Mouse (Mus musculus) gastrocnemius, postnatal 4 days (tissue): ENCODE results near the gene Tssc4. TPM values are rescaled to one million over a fixed set of nuclear protein-coding genes. Genes with fewer than 3 reads are reported as not detected.

Experiments used
- DNase-seq, 2 experiments: peaks; one replicate each; pipeline ENCODE4 v3.0.0; 2021 to 2022; ENCODE audit warnings: low spot score in 2 of 2, mixed read lengths in 2 of 2
- total RNA-seq, 2 experiments: library from RNA; stranded (reverse); gene quantifications; 2 replicates each; pipeline ENCODE4 v1.2.3; 2021

Gene Tssc4
- total RNA-seq, 2 experiments from 2014 or later = 24.5 to 26.8 TPM

DNA sequence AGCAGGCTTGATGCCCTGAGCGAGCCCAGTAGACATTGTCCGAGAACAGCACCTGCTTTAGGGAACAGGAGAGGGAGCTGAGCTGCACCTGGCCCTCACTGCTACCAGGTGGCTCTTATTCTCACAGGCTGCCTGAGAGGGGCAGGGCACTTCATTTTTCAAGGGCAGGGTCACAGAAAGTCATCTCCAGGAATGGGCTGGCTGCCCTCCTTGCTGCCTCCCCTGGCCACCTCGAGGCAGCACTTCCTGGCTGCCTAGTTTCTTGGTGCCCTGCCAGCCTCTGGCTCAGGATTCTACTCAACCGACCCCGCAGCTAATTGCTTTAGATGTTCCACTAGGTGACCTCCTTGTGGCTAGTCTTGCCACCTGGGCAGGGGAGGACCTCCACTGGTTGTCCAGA, 39.2 kb downstream of the Tssc4 start:
- DNase-seq = no peak

GRCm38 (mm10) chr7:143108996-143109660, 40.1 kb downstream of the Tssc4 start:
- DNase-seq = no peak

- DNase-seq = no peak
These were observed 40.6 kb downstream of the Tssc4 start for GRCm38 (mm10) chr7:143109696-143110095.

DNA sequence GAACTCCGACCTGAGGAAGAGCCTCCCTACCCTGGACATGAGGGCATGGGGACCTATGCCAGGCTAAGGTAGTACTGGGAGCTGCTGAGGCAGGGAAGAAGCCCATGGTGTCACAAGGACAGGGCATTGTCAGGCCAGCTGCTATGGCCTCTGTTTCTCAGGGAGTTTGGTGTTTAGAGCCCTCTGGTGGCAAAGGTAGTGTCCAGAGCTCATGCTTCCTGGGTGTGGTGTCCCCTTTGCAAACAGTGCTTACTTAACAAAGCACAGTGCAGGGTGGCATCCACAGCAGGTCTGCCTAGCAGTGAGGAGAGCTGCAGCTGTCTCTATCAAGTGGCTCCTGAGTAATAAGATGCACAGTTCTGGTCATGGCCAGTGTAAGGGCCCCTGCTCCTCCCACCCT, 41.8 kb downstream of the Tssc4 start:
- DNase-seq = no peak

DNA sequence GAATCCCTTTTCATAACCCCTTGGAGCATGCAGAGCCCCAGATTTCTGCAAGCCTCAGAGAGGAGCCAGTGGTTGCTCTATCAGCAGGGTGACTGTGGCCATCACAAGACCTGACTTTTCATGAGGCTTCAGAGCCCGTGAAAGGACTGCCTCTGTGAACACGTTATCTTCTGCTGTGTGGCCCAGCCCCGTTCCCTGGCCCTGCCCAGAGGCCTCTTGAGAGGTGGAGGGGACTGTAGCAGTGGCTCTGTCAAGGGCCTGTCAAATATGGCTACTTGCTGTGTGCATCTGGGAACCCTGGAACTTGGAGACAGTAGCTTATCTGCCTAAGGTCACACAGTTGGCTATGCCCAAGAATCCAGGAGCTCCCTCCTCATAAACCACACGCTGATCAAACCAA, 42.7 kb downstream of the Tssc4 start:
- no peak for DNase-seq

DNA sequence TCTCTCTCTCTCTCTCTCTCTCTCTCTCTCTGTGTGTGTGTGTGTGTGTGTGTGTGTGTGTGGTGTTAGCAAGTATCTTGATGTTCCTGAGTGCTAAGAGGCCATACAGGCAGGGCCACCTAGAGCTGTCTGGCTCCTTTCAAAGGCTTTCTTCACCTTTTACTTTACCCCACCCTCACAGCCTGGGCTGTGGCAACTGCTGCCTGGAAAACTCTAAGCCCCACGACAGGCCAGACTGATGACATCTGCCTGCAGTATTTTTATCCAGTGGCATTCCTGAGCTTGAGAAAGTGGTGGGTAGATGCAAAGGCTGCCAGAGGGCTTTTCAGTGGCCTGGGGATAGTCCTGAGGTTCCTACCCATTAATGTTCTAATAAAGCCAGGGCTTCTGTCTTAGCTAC, 43.3 kb downstream of the Tssc4 start:
- DNase-seq = no peak

DNA sequence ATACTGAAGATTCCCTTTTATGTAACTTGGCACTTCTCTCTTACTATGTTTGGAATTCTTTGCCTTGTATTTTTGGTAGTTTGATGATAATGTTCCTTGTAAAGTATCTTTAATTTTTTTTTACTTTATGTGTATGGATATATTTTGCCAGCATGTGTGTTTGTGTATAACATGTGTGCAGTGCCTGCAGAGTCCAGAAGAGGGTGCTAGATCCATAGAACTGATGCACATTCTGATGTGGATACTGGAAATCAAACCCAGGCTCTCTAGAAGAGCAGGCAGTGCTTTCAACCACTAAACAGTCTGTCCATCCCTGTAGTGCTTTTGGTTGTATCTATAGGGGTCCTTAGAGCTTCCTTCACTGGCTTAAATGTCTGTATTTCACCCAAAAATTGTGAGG, 45.7 kb downstream of the Tssc4 start:
- DNase-seq = no peak

DNA sequence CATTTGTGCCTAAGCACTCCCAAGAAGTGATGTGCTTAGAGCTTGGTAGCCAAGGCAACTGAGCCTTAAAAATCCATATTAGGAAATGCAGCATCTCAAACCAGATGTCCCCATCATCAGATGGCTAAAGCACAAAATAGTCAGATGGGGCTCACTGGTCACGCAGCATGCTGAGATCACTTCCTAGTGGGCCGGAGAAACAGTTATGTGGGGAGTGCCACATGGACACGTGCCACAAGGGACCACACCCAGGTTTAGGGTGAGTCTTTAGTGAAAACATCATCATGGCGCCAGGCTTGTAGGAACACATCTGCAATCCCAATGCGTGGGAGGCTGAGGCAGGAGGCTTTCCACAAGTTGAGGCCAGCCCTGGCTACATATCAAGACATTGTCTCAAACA, 47.5 kb downstream of the Tssc4 start:
- DNase-seq = no peak

- no peak for DNase-seq
These were observed 50.4 kb downstream of the Tssc4 start for GRCm38 (mm10) chr7:143119407-143119806.

DNA sequence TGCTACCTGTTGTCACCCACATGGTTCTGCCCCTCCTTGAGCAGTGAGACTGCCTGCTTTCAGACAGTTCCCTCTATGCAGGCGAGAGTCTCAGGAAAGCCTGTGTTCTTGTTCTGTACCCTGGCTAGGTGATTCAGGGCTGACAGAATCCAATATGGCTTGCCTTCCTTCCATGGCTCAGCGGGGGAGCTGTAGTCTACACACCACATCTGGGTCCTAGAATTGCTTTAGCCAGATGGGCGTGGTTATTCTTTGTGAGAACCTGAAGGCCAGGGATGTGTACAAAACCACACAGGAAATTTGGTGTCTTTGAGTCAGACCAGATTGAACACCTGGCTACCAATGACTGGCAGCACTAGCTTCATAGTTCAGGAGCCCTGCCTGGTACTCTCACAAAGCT, 50.8 kb downstream of the Tssc4 start:
- no peak for DNase-seq

Other genes starting within 250 kb of the Tssc4 start
- 1 to 10 TPM in 1 of 2 experiments, under 1 TPM in 1; 0.44 to 1.6 TPM for gene Th, start 138.1 kb upstream of the Tssc4 start, total RNA-seq
- under 1 TPM in 1 of 2 experiments, not detected in 1; 0.22 TPM for gene Ascl2, start 100.0 kb upstream of the Tssc4 start, total RNA-seq
- under 1 TPM; 0.88 to 0.96 TPM for gene Tspan32, start 64.2 kb upstream of the Tssc4 start, total RNA-seq
- 100 to 1,000 TPM; 347 to 375 TPM for gene Cd81, start 16.5 kb upstream of the Tssc4 start, total RNA-seq
- gene Trpm5, start 25.4 kb downstream of the Tssc4 start, total RNA-seq = 10 to 100 TPM in 1 of 2 experiments, 1 to 10 TPM in 1; 10.0 to 10.3 TPM
- 1 to 10 TPM; 6.0 to 7.7 TPM for gene Kcnq1, start 37.1 kb downstream of the Tssc4 start, total RNA-seq